Mouse (Mus musculus): ENCODE data around the gene Rab5b.
"Not testable (repeated sequence)": the region's sequence is repeated elsewhere in the genome, so short reads cannot be mapped to it uniquely, and the experiment has no call there.

GRCm38 (mm10) chr10:128630306-128630705 lies 65.8 kb downstream of the Rab5b start:
- not testable (repeated sequence) for TF ChIP-seq CTCF, EP300 (IDR thresholded peaks at IDR 0.05)

Data from lung, postnatal 0 days (tissue).